ENCODE assay signal across 17 mouse cellular contexts in the genomic region with DNA sequence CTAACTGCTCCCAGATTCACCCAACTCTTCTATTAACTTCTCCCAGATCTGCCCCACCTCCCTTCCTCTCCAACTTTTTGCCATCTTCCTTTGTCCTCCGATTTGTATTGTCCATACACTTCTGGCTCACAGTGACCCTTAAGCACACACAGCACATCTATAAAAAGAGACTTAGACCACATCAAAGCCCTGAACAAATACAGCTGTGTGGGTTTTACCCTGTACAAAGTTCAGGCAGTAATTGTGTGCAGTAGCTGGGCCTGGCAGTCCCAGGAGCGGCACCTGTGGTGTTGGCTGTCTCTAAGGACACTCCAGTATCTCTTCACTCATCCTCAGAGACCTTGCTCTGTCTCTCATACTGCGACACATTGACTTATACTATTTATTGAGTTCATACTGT.
"Had no signal": no experiment of that assay in that cellular context is flagged by ENCODE, and none has a peak within 500 bp of the region (broad histone marks: within the 10 kb centered on the region; RNA-seq: fewer than 3 reads in every experiment).

No protein-coding gene starts in this region.

- ATAC-seq: midbrain, embryonic 15.5 days had no signal

- H3K36me3 ChIP-seq: kidney, embryonic 15.5 days; limb, embryonic 10.5 days; limb, embryonic 13.5 days; liver, embryonic 15.5 days; midbrain, embryonic 12.5 days; midbrain, embryonic 15.5 days; neural tube, embryonic 12.5 days had no signal

- H3K9me3 ChIP-seq: kidney, embryonic 15.5 days; limb, embryonic 10.5 days; limb, embryonic 13.5 days; liver, embryonic 15.5 days; midbrain, embryonic 12.5 days; midbrain, embryonic 15.5 days; neural tube, embryonic 12.5 days had no signal

- H3K4me2 ChIP-seq: kidney, embryonic 15.5 days; limb, embryonic 13.5 days; liver, embryonic 15.5 days; midbrain, embryonic 12.5 days; midbrain, embryonic 15.5 days; neural tube, embryonic 12.5 days had no signal

- H3K27ac ChIP-seq: kidney, embryonic 15.5 days; limb, embryonic 10.5 days; limb, embryonic 13.5 days; liver, embryonic 15.5 days; macrophage; midbrain, embryonic 12.5 days; midbrain, embryonic 15.5 days; neural tube, embryonic 12.5 days had no signal

- H3K27me3 ChIP-seq: kidney, embryonic 15.5 days; limb, embryonic 13.5 days; liver, embryonic 15.5 days; midbrain, embryonic 12.5 days; midbrain, embryonic 15.5 days; neural tube, embryonic 12.5 days had no signal

- H3K4me3 ChIP-seq: kidney, embryonic 15.5 days; limb, embryonic 10.5 days; limb, embryonic 13.5 days; liver, embryonic 15.5 days; midbrain, embryonic 12.5 days; midbrain, embryonic 15.5 days; neural tube, embryonic 12.5 days had no signal

- H3K4me1 ChIP-seq: kidney, embryonic 15.5 days; limb, embryonic 10.5 days; limb, embryonic 13.5 days; liver, embryonic 15.5 days; midbrain, embryonic 12.5 days; midbrain, embryonic 15.5 days; neural tube, embryonic 12.5 days had no signal

- H3K9ac ChIP-seq: kidney, embryonic 15.5 days; limb, embryonic 13.5 days; liver, embryonic 15.5 days; midbrain, embryonic 12.5 days; midbrain, embryonic 15.5 days; neural tube, embryonic 12.5 days had no signal

- DNase-seq: kidney, adult 2 months; kidney, postnatal 10 days; kidney, postnatal 36 days; lung, adult 2 months; lung, postnatal 14 days; retina, postnatal 1 day; right cerebral cortex, postnatal 25 days; spleen, adult 18-20 months; thymus, postnatal 25 days had no signal
